Mouse (Mus musculus): ENCODE results near the gene Cdip1.

- TF ChIP-seq CTCF (IDR thresholded peaks at IDR 0.05; ENCODE audit: low read depth, low read length) (no peak), POLR2A (IDR thresholded peaks at IDR 0.05; ENCODE audit: borderline replicate concordance, low read depth, low read length) (no peak)
Observed at GRCm38 (mm10) chr16:4754045-4754444, 36.0 kb downstream of the Cdip1 start.
